Mouse (Mus musculus) embryonic facial prominence, embryonic 14.5 days (tissue): ENCODE data around the gene Tns4. TPM values are rescaled to one million over a fixed set of nuclear protein-coding genes. Genes with fewer than 3 reads are reported as not detected.

Experiments
- ATAC-seq: fragments of 200-750 bp; cut with Nextera tagmentation; 2 replicates; pipeline ENCODE4 v1.8.0; 2017; ENCODE audit warnings: low read depth, moderate number of reproducible peaks, moderate TSS enrichment
- DNase-seq: peaks from one replicate; pipeline ENCODE4 v3.0.0-alpha.2; 2015; ENCODE audit warnings: low spot score
- H3K27ac ChIP-seq: fragments of 300-500 bp; sonication (generic); replicated peaks from 2 replicates; pipeline ENCODE4 v1.5.1; 2014; ENCODE audit warnings: low read depth, mild to moderate bottlenecking, low read length, moderate library complexity
- H3K27me3 ChIP-seq: fragments of 300-500 bp; sonication (generic); replicated peaks from 2 replicates; pipeline ENCODE4 v1.6.1; 2014; ENCODE audit warnings: low read length; ENCODE audit not compliant: control insufficient read depth, insufficient read depth
- H3K36me3 ChIP-seq: fragments of 300-500 bp; sonication (generic); 2 replicates; pipeline ENCODE4 v1.6.1; 2014; ENCODE audit warnings: low read length, mixed read lengths; ENCODE audit not compliant: control insufficient read depth, insufficient read depth
- H3K4me1 ChIP-seq: fragments of 300-500 bp; sonication (generic); 2 replicates; pipeline ENCODE4 v1.6.1; 2014; ENCODE audit warnings: antibody characterized with exemption, low read length; ENCODE audit not compliant: control insufficient read depth, insufficient read depth
- H3K4me2 ChIP-seq: fragments of 300-500 bp; sonication (generic); 2 replicates; pipeline ENCODE4 v1.6.1; 2014; ENCODE audit warnings: low read depth, mild to moderate bottlenecking, low read length, moderate library complexity, mixed read lengths
- H3K4me3 ChIP-seq: fragments of 300-500 bp; sonication (generic); 2 replicates; pipeline ENCODE4 v1.5.1; 2014; ENCODE audit warnings: low read depth, mild to moderate bottlenecking, low read length
- H3K9ac ChIP-seq: fragments of 300-500 bp; sonication (generic); 2 replicates; pipeline ENCODE4 v1.6.1; 2014; ENCODE audit warnings: low read depth, mild to moderate bottlenecking, low read length, moderate library complexity, mixed read lengths
- H3K9me3 ChIP-seq: fragments of 300-500 bp; sonication (generic); 2 replicates; pipeline ENCODE4 v1.6.1; 2016; ENCODE audit warnings: low read length; ENCODE audit not compliant: control insufficient read depth
- WGBS: fragments of 180-500 bp; shearing (Covaris S2); extraction: QIAGEN DNeasy Blood & Tissue Kit; methylation state at CpG from one replicate; pipeline ENCODE4 v1.1.7; 2014; 5-methylcytosine and 5-hydroxymethylcytosine counted together
- polyA plus RNA-seq: library from polyadenylated mRNA; unstranded; fragments of >200 nt; fragmentation: Nextera tagmentation; extraction: Ambion mirVana; gene quantifications from 2 replicates; pipeline ENCODE4 v1.2.1, GENCODE M21; 2014

Gene Tns4
- polyA plus RNA-seq, 1 experiment from 2014 or later = 1.0 TPM

- ATAC-seq (0 out of 2 replicates have a peak, but pooled peaks have one; percentile 12), DNase-seq (no peak)
- Histone ChIP-seq H3K27me3 (no peaks in the 10 kb centered on the region), H3K36me3 (no peaks in the 10 kb centered on the region), H3K4me3 (no peak overlapping the region), H3K27ac (no peak overlapping the region), H3K9ac (no peak overlapping the region), H3K4me2 (no peak overlapping the region), H3K9me3 (no peaks in the 10 kb centered on the region), H3K4me1 (peaks cover 23% of the 10 kb centered on the region)
- WGBS = 59% methylated on average over 11 of the region's 11 CpGs
Observed at GRCm38 (mm10) chr11:99111155-99111554, 22.0 kb upstream of the Tns4 start.

GRCm38 (mm10) chr11:99110370-99111110 is 21.4 kb upstream of the Tns4 start:
- ATAC-seq (0 out of 2 replicates have a peak, but pooled peaks have one; percentile 13), DNase-seq (no peak)
- Histone ChIP-seq H3K27ac (no peak overlapping the region), H3K36me3 (no peaks in the 10 kb centered on the region), H3K9me3 (no peaks in the 10 kb centered on the region), H3K9ac (no peak overlapping the region), H3K4me3 (no peak overlapping the region), H3K4me2 (no peak overlapping the region), H3K4me1 (peaks cover 24% of the 10 kb centered on the region), H3K27me3 (no peaks in the 10 kb centered on the region)
- WGBS = 67% methylated on average over 15 of the region's 15 CpGs

GRCm38 (mm10) chr11:99108296-99108695 is 19.2 kb upstream of the Tns4 start:
- peaks cover 19% of the 10 kb centered on the region for H3K4me1 ChIP-seq
- no peak overlapping the region for H3K4me3 ChIP-seq
- H3K4me2 ChIP-seq = no peak overlapping the region
- no peak overlapping the region for H3K9ac ChIP-seq
- no peaks in the 10 kb centered on the region for H3K9me3 ChIP-seq
- H3K27ac ChIP-seq = no peak overlapping the region
- DNase-seq = no peak
- no peaks in the 10 kb centered on the region for H3K36me3 ChIP-seq
- H3K27me3 ChIP-seq = no peaks in the 10 kb centered on the region
- ATAC-seq = no peak
- WGBS = 57% methylated on average over 3 of the region's 3 CpGs

- 0 out of 2 replicates have a peak overlapping the region, but pooled peaks have one; percentile 5 for H3K27ac ChIP-seq
- no peak overlapping the region for H3K4me3 ChIP-seq
- DNase-seq (peak; percentile 49), ATAC-seq (peak; percentile 35; the same call in 1 of the 2 replicates)
- no peak overlapping the region for H3K9ac ChIP-seq
- H3K27me3 ChIP-seq = no peaks in the 10 kb centered on the region
- peaks cover 13% of the 10 kb centered on the region for H3K4me1 ChIP-seq
- WGBS = 39% methylated on average over 12 of the region's 12 CpGs
- H3K4me2 ChIP-seq = no peak overlapping the region
- H3K9me3 ChIP-seq = no peaks in the 10 kb centered on the region
- no peaks in the 10 kb centered on the region for H3K36me3 ChIP-seq
Observed at GRCm38 (mm10) chr11:99105981-99106726, 17.0 kb upstream of the Tns4 start.

- no peak overlapping the region for H3K9ac ChIP-seq
- WGBS = 61% methylated on average over 9 of the region's 9 CpGs
- no peaks in the 10 kb centered on the region for H3K27me3 ChIP-seq
- H3K4me1 ChIP-seq = peaks cover 14% of the 10 kb centered on the region
- no peaks in the 10 kb centered on the region for H3K36me3 ChIP-seq
- H3K27ac ChIP-seq = no peak overlapping the region
- no peak for ATAC-seq
- no peaks in the 10 kb centered on the region for H3K9me3 ChIP-seq
- no peak for DNase-seq
- H3K4me3 ChIP-seq = no peak overlapping the region
- H3K4me2 ChIP-seq = no peak overlapping the region
Observed at GRCm38 (mm10) chr11:99104609-99105410, 15.7 kb upstream of the Tns4 start.

- Histone ChIP-seq H3K27me3 (no peaks in the 10 kb centered on the region), H3K9me3 (no peaks in the 10 kb centered on the region), H3K9ac (no peak overlapping the region), H3K27ac (no peak overlapping the region), H3K4me3 (no peak overlapping the region), H3K4me2 (no peak overlapping the region), H3K36me3 (no peaks in the 10 kb centered on the region), H3K4me1 (peaks cover 15% of the 10 kb centered on the region)
- ATAC-seq = no peak
- 79% methylated on average over 9 of the region's 9 CpGs for WGBS
- no peak for DNase-seq
Observed at GRCm38 (mm10) chr11:99102575-99103270, 13.6 kb upstream of the Tns4 start.

GRCm38 (mm10) chr11:99101693-99102092 is 12.6 kb upstream of the Tns4 start:
- Histone ChIP-seq H3K4me2 (no peak overlapping the region), H3K27me3 (no peaks in the 10 kb centered on the region), H3K4me1 (peaks cover 15% of the 10 kb centered on the region), H3K36me3 (no peaks in the 10 kb centered on the region), H3K9me3 (no peaks in the 10 kb centered on the region), H3K9ac (no peak overlapping the region), H3K4me3 (no peak overlapping the region), H3K27ac (no peak overlapping the region)
- DNase-seq (no peak), ATAC-seq (no peak)
- WGBS = 66% methylated on average over 8 of the region's 8 CpGs

- WGBS = 75% methylated on average over 5 of the region's 5 CpGs
- peaks cover 8% of the 10 kb centered on the region; the same call in 1 of the 2 replicates for H3K4me1 ChIP-seq
- H3K27ac ChIP-seq = no peak overlapping the region; the same call in 1 of the 2 replicates
- DNase-seq (no peak), ATAC-seq (no peak)
- H3K27me3 ChIP-seq = no peaks in the 10 kb centered on the region
- H3K4me2 ChIP-seq = no peak overlapping the region
- no peaks in the 10 kb centered on the region for H3K36me3 ChIP-seq
- H3K9me3 ChIP-seq = no peaks in the 10 kb centered on the region
- H3K4me3 ChIP-seq = no peak overlapping the region
- no peak overlapping the region for H3K9ac ChIP-seq
Observed at GRCm38 (mm10) chr11:99100215-99100614, 11.1 kb upstream of the Tns4 start.
